Mouse (Mus musculus) cerebellum, adult 2 months (tissue): Measurements from ENCODE around the gene Itga2b. TPM values are rescaled to one million over a fixed set of nuclear protein-coding genes. Genes with fewer than 3 reads are reported as not detected.

ENCODE experiments used
- DNase-seq, 2 experiments: peaks; one replicate each; pipeline ENCODE4 v3.0.0; 2021
- H3K27ac ChIP-seq: fragments of 200-500 bp; 2 replicates; pipeline ENCODE4 v1.5.1; 2012; ENCODE audit warnings: low read length, control low read depth, inconsistent platforms; ENCODE audit not compliant: insufficient read depth
- H3K27me3 ChIP-seq: fragments of 200-500 bp; 2 replicates; pipeline ENCODE4 v1.6.1; 2012; ENCODE audit warnings: inconsistent platforms, mild to moderate bottlenecking, low read length, moderate library complexity; ENCODE audit not compliant: control insufficient read depth, insufficient read depth
- H3K4me1 ChIP-seq: fragments of 200-500 bp; 2 replicates; pipeline ENCODE4 v1.6.1; 2011; ENCODE audit warnings: low read length; ENCODE audit not compliant: control insufficient read depth, insufficient read depth
- H3K4me3 ChIP-seq: fragments of 200-500 bp; replicated peaks from 2 replicates; pipeline ENCODE3; 2011; ENCODE audit warnings: mild to moderate bottlenecking, low read depth, low read length, control low read depth; ENCODE audit not compliant: insufficient read depth
- CTCF ChIP-seq: fragments of 200-500 bp; IDR thresholded peaks from 2 replicates; pipeline ENCODE4 v1.5.1; 2011; ENCODE audit warnings: low read depth, mild to moderate bottlenecking, control low read depth, low read length, moderate library complexity, borderline replicate concordance; ENCODE audit not compliant: insufficient read depth
- POLR2A ChIP-seq: fragments of 200-500 bp; IDR thresholded peaks from 2 replicates; pipeline ENCODE4 v1.6.1; 2011; ENCODE audit warnings: low read length, control low read depth, borderline replicate concordance; ENCODE audit not compliant: insufficient read depth
- WGBS: fragments of 180-500 bp; shearing (Covaris S2); methylation state at CpG from one replicate; pipeline ENCODE4 v1.1.7; 2018; 5-methylcytosine and 5-hydroxymethylcytosine counted together
- polyA plus RNA-seq: library from polyadenylated mRNA; depleted of rRNA; stranded (reverse); fragments of >200 nt; gene quantifications from 2 replicates; pipeline ENCODE4 v1.2.3, GENCODE M21; 2012

Itga2b gene
- polyA plus RNA-seq, 1 experiment: 4.0 TPM

GRCm38 (mm10) chr11:102444321-102444720, 25.6 kb downstream of the Itga2b start:
- H3K27ac ChIP-seq: no peak overlapping the region
- no peak for TF ChIP-seq CTCF
- no peak overlapping the region for H3K4me3 ChIP-seq
- 83% methylated on average over 3 of the region's 3 CpGs for WGBS
- DNase-seq: no peak
- H3K27me3 ChIP-seq: no peaks in the 10 kb centered on the region
- H3K4me1 ChIP-seq: peaks cover 35% of the 10 kb centered on the region

- Histone ChIP-seq H3K4me3 (no peak overlapping the region), H3K27me3 (no peaks in the 10 kb centered on the region), H3K4me1 (peaks cover 37% of the 10 kb centered on the region), H3K27ac (no peak overlapping the region)
- no peak for TF ChIP-seq CTCF
- no peak for TF ChIP-seq POLR2A
- 45% methylated on average over 12 of the region's 12 CpGs for WGBS
- no peak for DNase-seq
These were observed 26.2 kb downstream of the Itga2b start for GRCm38 (mm10) chr11:102443740-102444139.

- WGBS: 71% methylated on average over 6 of the region's 6 CpGs
These were observed 27.8 kb downstream of the Itga2b start for GRCm38 (mm10) chr11:102442089-102442488.

GRCm38 (mm10) chr11:102441434-102441833, 28.5 kb downstream of the Itga2b start:
- H3K27me3 ChIP-seq: no peaks in the 10 kb centered on the region
- 78% methylated on average over 3 of the region's 3 CpGs for WGBS
- no peak overlapping the region for H3K27ac ChIP-seq
- TF ChIP-seq POLR2A: no peak
- TF ChIP-seq CTCF: no peak
- no peak for DNase-seq
- no peak overlapping the region for H3K4me3 ChIP-seq
- H3K4me1 ChIP-seq: peaks cover 33% of the 10 kb centered on the region

More at GRCm38 (mm10) chr11:102442089-102442488, 27.8 kb downstream of the Itga2b start:
- Histone ChIP-seq H3K4me1 (peaks cover 33% of the 10 kb centered on the region), H3K4me3 (no peak overlapping the region), H3K27me3 (no peaks in the 10 kb centered on the region), H3K27ac (no peak overlapping the region)
- no peak for DNase-seq
- TF ChIP-seq CTCF (no peak), POLR2A (no peak)

GRCm38 (mm10) chr11:102440255-102440654, 29.7 kb downstream of the Itga2b start:
- no peak overlapping the region for H3K4me3 ChIP-seq
- H3K27me3 ChIP-seq: no peaks in the 10 kb centered on the region
- 84% methylated on average over 8 of the region's 8 CpGs for WGBS
- DNase-seq: no peak
- H3K4me1 ChIP-seq: peaks cover 37% of the 10 kb centered on the region
- no peak for TF ChIP-seq POLR2A
- no peak overlapping the region for H3K27ac ChIP-seq

GRCm38 (mm10) chr11:102439093-102440082, 30.5 kb downstream of the Itga2b start:
- no peak for TF ChIP-seq CTCF
- no peak for TF ChIP-seq POLR2A
- peak; percentile 81 to 85 for DNase-seq
- H3K4me3 ChIP-seq: no peak overlapping the region
- WGBS: 28% methylated on average over 14 of the region's 14 CpGs
- peaks cover 39% of the 10 kb centered on the region for H3K4me1 ChIP-seq
- H3K27me3 ChIP-seq: no peaks in the 10 kb centered on the region
- peak overlapping the region; percentile 86 for H3K27ac ChIP-seq

GRCm38 (mm10) chr11:102438212-102439092, 31.5 kb downstream of the Itga2b start:
- DNase-seq: peak; percentile 80 to 89
- H3K27me3 ChIP-seq: no peaks in the 10 kb centered on the region
- WGBS: 14% methylated on average over 77 of the region's 77 CpGs
- no peak for TF ChIP-seq POLR2A
- peak; percentile 56 for TF ChIP-seq CTCF
- H3K4me1 ChIP-seq: peaks cover 45% of the 10 kb centered on the region
- peak overlapping the region; percentile 86 for H3K27ac ChIP-seq
- H3K4me3 ChIP-seq: peak overlapping the region; percentile 48
